Mouse (Mus musculus): ENCODE measurements around the gene Ninj2. TPM values are rescaled to one million over a fixed set of nuclear protein-coding genes. Genes with fewer than 3 reads are reported as not detected.

Ninj2 gene
- polyA plus RNA-seq, 2 experiments = 1.7 to 1.9 TPM

GRCm38 (mm10) chr6:120154526-120155309, 61.6 kb downstream of the Ninj2 start:
- no peak for TF ChIP-seq POLR2A (IDR thresholded peaks at IDR 0.05; ENCODE audit: borderline replicate concordance, extremely low read depth, insufficient read depth, insufficient read length)
- ATAC-seq (ENCODE audit: low FRiP score, low read depth) = peak; percentile 48; the same call in 1 of the 2 replicates
- no peak overlapping the region for H3K9ac ChIP-seq (ENCODE audit: low read depth, low read length, severe bottlenecking)
- no peaks in the 10 kb centered on the region for H3K27me3 ChIP-seq (ENCODE audit: control insufficient read depth, insufficient read depth, low read length)
- no peak overlapping the region for H3K4me2 ChIP-seq (replicated peaks; ENCODE audit: low read depth, low read length, severe bottlenecking)
- no peak for DNase-seq (ENCODE audit: low spot score)
- peaks cover 7% of the 10 kb centered on the region for H3K4me1 ChIP-seq (ENCODE audit: control insufficient read depth, insufficient read depth, low read length)
- WGBS = 56% methylated on average over 5 of the region's 5 CpGs
- H3K27ac ChIP-seq (replicated peaks; ENCODE audit: low read depth, low read length) = no peak overlapping the region
- H3K4me3 ChIP-seq (replicated peaks; ENCODE audit: low read length) = no peak overlapping the region
- H3K9me3 ChIP-seq (ENCODE audit: control insufficient read depth, low read length) = no peaks in the 10 kb centered on the region
- H3K36me3 ChIP-seq (ENCODE audit: control insufficient read depth, insufficient read depth, low read length) = no peaks in the 10 kb centered on the region

GRCm38 (mm10) chr6:120155510-120155909, 62.4 kb downstream of the Ninj2 start:
- Histone ChIP-seq H3K4me3 (replicated peaks; ENCODE audit: low read length) (no peak overlapping the region), H3K36me3 (ENCODE audit: control insufficient read depth, insufficient read depth, low read length) (no peaks in the 10 kb centered on the region), H3K9ac (ENCODE audit: low read depth, low read length, severe bottlenecking) (no peak overlapping the region), H3K27ac (replicated peaks; ENCODE audit: low read depth, low read length) (no peak overlapping the region), H3K4me1 (ENCODE audit: control insufficient read depth, insufficient read depth, low read length) (peaks cover 8% of the 10 kb centered on the region), H3K9me3 (ENCODE audit: control insufficient read depth, low read length) (no peaks in the 10 kb centered on the region), H3K27me3 (ENCODE audit: control insufficient read depth, insufficient read depth, low read length) (no peaks in the 10 kb centered on the region), H3K4me2 (replicated peaks; ENCODE audit: low read depth, low read length, severe bottlenecking) (no peak overlapping the region)
- 82% methylated on average over 4 of the region's 4 CpGs for WGBS
- DNase-seq (ENCODE audit: low spot score) (no peak), ATAC-seq (ENCODE audit: low FRiP score, low read depth) (no peak)
- no peak for TF ChIP-seq POLR2A (IDR thresholded peaks at IDR 0.05; ENCODE audit: borderline replicate concordance, extremely low read depth, insufficient read depth, insufficient read length)

- ATAC-seq (ENCODE audit: low FRiP score, low read depth) = no peak
- WGBS = 38% methylated on average over 6 of the region's 6 CpGs
- H3K9ac ChIP-seq (ENCODE audit: low read depth, low read length, severe bottlenecking) = no peak overlapping the region
Measured at GRCm38 (mm10) chr6:120157479-120157878, 64.3 kb downstream of the Ninj2 start.

GRCm38 (mm10) chr6:120159133-120159901, 66.2 kb downstream of the Ninj2 start:
- ATAC-seq (ENCODE audit: low FRiP score, low read depth) (0 out of 2 replicates have a peak, but pooled peaks have one; percentile 55), DNase-seq (ENCODE audit: low spot score) (peak; percentile 72)
- Histone ChIP-seq H3K36me3 (ENCODE audit: control insufficient read depth, insufficient read depth, low read length) (no peaks in the 10 kb centered on the region), H3K27me3 (ENCODE audit: control insufficient read depth, insufficient read depth, low read length) (no peaks in the 10 kb centered on the region), H3K4me2 (replicated peaks; ENCODE audit: low read depth, low read length, severe bottlenecking) (no peak overlapping the region), H3K4me3 (replicated peaks; ENCODE audit: low read length) (no peak overlapping the region), H3K27ac (replicated peaks; ENCODE audit: low read depth, low read length) (0 out of 2 replicates have a peak overlapping the region, but pooled peaks have one; percentile 38), H3K9ac (ENCODE audit: low read depth, low read length, severe bottlenecking) (no peak overlapping the region), H3K4me1 (ENCODE audit: control insufficient read depth, insufficient read depth, low read length) (peaks cover 8% of the 10 kb centered on the region), H3K9me3 (ENCODE audit: control insufficient read depth, low read length) (no peaks in the 10 kb centered on the region)
- TF ChIP-seq POLR2A (IDR thresholded peaks at IDR 0.05; ENCODE audit: borderline replicate concordance, extremely low read depth, insufficient read depth, insufficient read length) = no peak
- WGBS = 46% methylated on average over 9 of the region's 9 CpGs

More at GRCm38 (mm10) chr6:120157479-120157878, 64.3 kb downstream of the Ninj2 start:
- H3K4me2 ChIP-seq (replicated peaks; ENCODE audit: low read depth, low read length, severe bottlenecking) = no peak overlapping the region
- H3K27me3 ChIP-seq (ENCODE audit: control insufficient read depth, insufficient read depth, low read length) = no peaks in the 10 kb centered on the region
- no peak overlapping the region for H3K27ac ChIP-seq (replicated peaks; ENCODE audit: low read depth, low read length)
- H3K4me3 ChIP-seq (replicated peaks; ENCODE audit: low read length) = no peak overlapping the region
- H3K36me3 ChIP-seq (ENCODE audit: control insufficient read depth, insufficient read depth, low read length) = no peaks in the 10 kb centered on the region
- DNase-seq (ENCODE audit: low spot score) = peak; percentile 13
- H3K9me3 ChIP-seq (ENCODE audit: control insufficient read depth, low read length) = no peaks in the 10 kb centered on the region
- no peak for TF ChIP-seq POLR2A (IDR thresholded peaks at IDR 0.05; ENCODE audit: borderline replicate concordance, extremely low read depth, insufficient read depth, insufficient read length)
- H3K4me1 ChIP-seq (ENCODE audit: control insufficient read depth, insufficient read depth, low read length) = peaks cover 8% of the 10 kb centered on the region

GRCm38 (mm10) chr6:120162928-120163327, 69.8 kb downstream of the Ninj2 start:
- H3K27ac ChIP-seq (replicated peaks; ENCODE audit: low read depth, low read length) = no peak overlapping the region
- H3K9ac ChIP-seq (ENCODE audit: low read depth, low read length, severe bottlenecking) = no peak overlapping the region
- DNase-seq (ENCODE audit: low spot score) = no peak
- no peak for ATAC-seq (ENCODE audit: low FRiP score, low read depth)
- H3K27me3 ChIP-seq (ENCODE audit: control insufficient read depth, insufficient read depth, low read length) = no peaks in the 10 kb centered on the region
- no peak for TF ChIP-seq POLR2A (IDR thresholded peaks at IDR 0.05; ENCODE audit: borderline replicate concordance, extremely low read depth, insufficient read depth, insufficient read length)
- H3K4me3 ChIP-seq (replicated peaks; ENCODE audit: low read length) = no peak overlapping the region
- H3K9me3 ChIP-seq (ENCODE audit: control insufficient read depth, low read length) = no peaks in the 10 kb centered on the region
- H3K4me1 ChIP-seq (ENCODE audit: control insufficient read depth, insufficient read depth, low read length) = peaks cover 8% of the 10 kb centered on the region
- 75% methylated on average over 6 of the region's 6 CpGs for WGBS
- no peaks in the 10 kb centered on the region for H3K36me3 ChIP-seq (ENCODE audit: control insufficient read depth, insufficient read depth, low read length)
- H3K4me2 ChIP-seq (replicated peaks; ENCODE audit: low read depth, low read length, severe bottlenecking) = no peak overlapping the region

Data from limb, embryonic 14.5 days (tissue).